Mouse (Mus musculus) ovary, postnatal 36 days (tissue): ENCODE results near the gene Slc36a3.
"Not testable (repeated sequence)": the region's sequence is repeated elsewhere in the genome, so short reads cannot be mapped to it uniquely, and the experiment has no call there.

ENCODE experiments used
- DNase-seq: peaks from one replicate; pipeline ENCODE4 v3.0.0; 2022; ENCODE audit warnings: low spot score, mixed read lengths

Slc36a3 gene

GRCm38 (mm10) chr11:55144011-55144410 lies 7.5 kb downstream of the Slc36a3 start:
- no peak for DNase-seq

GRCm38 (mm10) chr11:55141502-55141901 lies 10.0 kb downstream of the Slc36a3 start:
- DNase-seq = no peak

GRCm38 (mm10) chr11:55137646-55138045 lies 13.9 kb downstream of the Slc36a3 start:
- no peak for DNase-seq

- no peak for DNase-seq
Observed at GRCm38 (mm10) chr11:55136770-55137547, 14.5 kb downstream of the Slc36a3 start.

- DNase-seq = no peak
Observed at GRCm38 (mm10) chr11:55134871-55135270, 16.6 kb downstream of the Slc36a3 start.

- no peak for DNase-seq
Observed at GRCm38 (mm10) chr11:55134407-55134806, 17.1 kb downstream of the Slc36a3 start.

- DNase-seq = no peak
Observed at GRCm38 (mm10) chr11:55133204-55133603, 18.3 kb downstream of the Slc36a3 start.

GRCm38 (mm10) chr11:55131946-55132345 lies 19.6 kb downstream of the Slc36a3 start:
- DNase-seq = no peak

- DNase-seq = no peak
Observed at GRCm38 (mm10) chr11:55131077-55131742, 20.3 kb downstream of the Slc36a3 start.

GRCm38 (mm10) chr11:55128411-55128810 lies 23.1 kb downstream of the Slc36a3 start:
- no peak for DNase-seq

- no peak for DNase-seq
Observed at GRCm38 (mm10) chr11:55127937-55128336, 23.6 kb downstream of the Slc36a3 start.

GRCm38 (mm10) chr11:55126663-55127062 lies 24.8 kb downstream of the Slc36a3 start:
- DNase-seq = no peak

GRCm38 (mm10) chr11:55121430-55121829 lies 30.1 kb downstream of the Slc36a3 start:
- DNase-seq = no peak

- DNase-seq = peak; percentile 24
Observed at GRCm38 (mm10) chr11:55120821-55121271, 30.7 kb downstream of the Slc36a3 start.

GRCm38 (mm10) chr11:55120279-55120678 lies 31.2 kb downstream of the Slc36a3 start:
- DNase-seq = no peak

- DNase-seq = no peak
Observed at GRCm38 (mm10) chr11:55117031-55117430, 34.5 kb downstream of the Slc36a3 start.

- DNase-seq = no peak
Observed at GRCm38 (mm10) chr11:55116004-55116403, 35.5 kb downstream of the Slc36a3 start.

GRCm38 (mm10) chr11:55114291-55114690 lies 37.2 kb downstream of the Slc36a3 start:
- no peak for DNase-seq

GRCm38 (mm10) chr11:55113861-55114250 lies 37.7 kb downstream of the Slc36a3 start:
- not testable (repeated sequence) for DNase-seq

- no peak for DNase-seq
Observed at GRCm38 (mm10) chr11:55113209-55113860, 38.2 kb downstream of the Slc36a3 start.

GRCm38 (mm10) chr11:55110566-55111169 lies 40.8 kb downstream of the Slc36a3 start:
- peak; percentile 21 for DNase-seq

- DNase-seq = peak; percentile 26
Observed at GRCm38 (mm10) chr11:55109521-55110300, 41.8 kb downstream of the Slc36a3 start.
